Mouse (Mus musculus): ENCODE data around the gene Elk1.

- no peak for TF ChIP-seq GATA1 (IDR thresholded peaks at IDR 0.05; ENCODE audit: borderline replicate concordance, low read length)
- TF ChIP-seq FLI1 (IDR thresholded peaks at IDR 0.05; ENCODE audit: low read length) = no peak
These were observed 29.0 kb downstream of the Elk1 start for GRCm38 (mm10) chrX:20921366-20921765.
